Mouse (Mus musculus) heart, adult 2 months (tissue): ENCODE measurements around the gene Lactb. TPM values are rescaled to one million over a fixed set of nuclear protein-coding genes. Genes with fewer than 3 reads are reported as not detected.
A peak's percentile ranks its signal among the peaks of the same experiment; 100 is the strongest.
"Not testable (repeated sequence)": the region's sequence is repeated elsewhere in the genome, so short reads cannot be mapped to it uniquely, and the experiment has no call there.

ENCODE experiments used
- DNase-seq, 2 experiments: peaks; one replicate each; pipeline ENCODE4 v3.0.0; 2021
- H3K27ac ChIP-seq: fragments of 200-600 bp; 2 replicates; pipeline ENCODE4 v1.8.1; 2022
- H3K27me3 ChIP-seq: fragments of 200-500 bp; 2 replicates; pipeline ENCODE4 v1.6.1; 2012; ENCODE audit warnings: mild to moderate bottlenecking, low read length, inconsistent platforms, mixed read lengths; ENCODE audit not compliant: control insufficient read depth, insufficient read depth
- H3K36me3 ChIP-seq: fragments of 200-500 bp; 2 replicates; pipeline ENCODE4 v1.6.1; 2012; ENCODE audit warnings: low read length, inconsistent platforms; ENCODE audit not compliant: control insufficient read depth, insufficient read depth
- H3K4me1 ChIP-seq: fragments of 200-500 bp; 2 replicates; pipeline ENCODE4 v1.6.1; 2011; ENCODE audit warnings: low read length; ENCODE audit not compliant: control insufficient read depth, insufficient read depth
- H3K4me3 ChIP-seq: fragments of 200-600 bp; 2 replicates; pipeline ENCODE4 v1.8.1; 2022
- H3K79me2 ChIP-seq: fragments of 200-500 bp; replicated peaks from 2 replicates; pipeline ENCODE4 v1.6.1; 2012; ENCODE audit warnings: mild to moderate bottlenecking, inconsistent platforms, low read length, moderate library complexity, mixed read lengths; ENCODE audit not compliant: control insufficient read depth, insufficient read depth
- H3K9ac ChIP-seq: fragments of 200-500 bp; 2 replicates; pipeline ENCODE4 v1.6.1; 2012; ENCODE audit warnings: low read depth, mild to moderate bottlenecking, control low read depth, inconsistent platforms, low read length, mixed read lengths
- CTCF ChIP-seq: fragments of 200-600 bp; IDR thresholded peaks from 2 replicates; pipeline ENCODE4 v1.8.1; 2022; ENCODE audit warnings: antibody characterized with exemption, mild to moderate bottlenecking, moderate library complexity
- EP300 ChIP-seq: fragments of 200-500 bp; IDR thresholded peaks from 2 replicates; pipeline ENCODE4 v1.6.1; 2011; ENCODE audit warnings: low read depth, low read length, control low read depth; ENCODE audit not compliant: insufficient read depth
- POLR2A ChIP-seq: fragments of 200-500 bp; IDR thresholded peaks from 2 replicates; pipeline ENCODE4 v1.6.1; 2011; ENCODE audit warnings: mild to moderate bottlenecking, low read depth, low read length, control low read depth; ENCODE audit not compliant: insufficient read depth
- WGBS: fragments of 180-500 bp; shearing (Covaris S2); methylation state at CpG from one replicate; pipeline ENCODE4 v1.1.7; 2018; 5-methylcytosine and 5-hydroxymethylcytosine counted together
- intact Hi-C: fragments of 180-260 bp; cut with DNase I; formaldehyde crosslinking; loops from one replicate; pipeline ENCODE4 v1.15.1; 2025
- polyA plus RNA-seq: library from polyadenylated mRNA; depleted of rRNA; stranded (reverse); fragments of >200 nt; gene quantifications from 2 replicates; pipeline ENCODE4 v1.2.3, GENCODE M21; 2012
- total RNA-seq, 2 experiments: library from RNA; stranded (reverse); gene quantifications; 2 replicates each; pipeline ENCODE4 v1.2.3; 2021

Lactb gene
- total and polyA plus RNA-seq, 3 experiments: 6.8 to 20.6 (median 20.4) TPM

- H3K4me3 ChIP-seq: no peak overlapping the region
- WGBS: 67% methylated on average over 1 of the region's 1 CpGs
- H3K36me3 ChIP-seq: peaks cover 24% of the 10 kb centered on the region
- peaks cover 3% of the 10 kb centered on the region; the same call in 1 of the 2 replicates for H3K79me2 ChIP-seq
- H3K27ac ChIP-seq: no peak overlapping the region; the same call in 1 of the 2 replicates
- no peak for DNase-seq
- H3K4me1 ChIP-seq: peaks cover 19% of the 10 kb centered on the region
- no peak overlapping the region for H3K9ac ChIP-seq
- 0 out of 2 replicates have a peak, but pooled peaks cover 1% of the 10 kb centered on the region for H3K27me3 ChIP-seq
- intact Hi-C loops: loop anchor here (2.0 to 5.0 kb wide), 3 partner anchors 27 to 83 kb away; partner anchors contain the start of gene Aph1c
- TF ChIP-seq EP300: no peak
- TF ChIP-seq POLR2A: no peak
- TF ChIP-seq CTCF: no peak
Observed at GRCm38 (mm10) chr9:66917892-66918255, 57.4 kb downstream of the Lactb start.

DNA sequence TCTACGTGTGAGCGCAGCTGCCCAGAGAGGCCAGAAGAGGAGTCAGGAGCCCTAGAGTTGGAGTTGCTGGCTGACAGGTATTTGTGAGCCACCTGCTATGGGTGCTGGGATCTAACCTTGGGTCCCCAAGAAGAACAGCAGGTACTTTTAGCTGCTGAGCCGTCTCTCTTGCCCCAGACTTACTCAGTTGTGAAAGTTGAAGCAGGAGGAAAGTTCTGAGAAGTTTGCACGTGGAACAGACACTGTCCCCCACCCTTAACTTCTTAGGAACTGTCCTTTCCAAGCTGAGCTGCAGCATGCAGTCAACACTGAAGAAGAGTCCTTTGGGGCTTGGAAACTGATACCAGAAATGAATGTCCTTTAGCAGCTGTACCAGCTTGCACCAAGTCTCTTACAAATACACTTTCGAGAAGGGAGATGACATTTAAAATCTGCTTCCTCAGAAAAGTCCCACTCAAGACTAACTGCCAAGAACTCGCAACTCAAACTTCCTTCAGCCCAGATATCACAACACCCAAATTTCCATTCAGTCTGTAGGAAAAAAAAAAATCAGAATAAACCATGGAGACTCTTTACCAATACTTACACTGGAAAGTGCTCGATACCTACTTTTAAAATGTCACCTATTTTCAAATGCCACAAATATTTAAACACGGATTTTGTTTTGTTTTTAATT, 57.9 kb downstream of the Lactb start:
- peaks cover 19% of the 10 kb centered on the region for H3K4me1 ChIP-seq
- no peak overlapping the region for H3K4me3 ChIP-seq
- peaks cover 3% of the 10 kb centered on the region; the same call in 1 of the 2 replicates for H3K79me2 ChIP-seq
- TF ChIP-seq CTCF (no peak), POLR2A (no peak), EP300 (no peak)
- peaks cover 24% of the 10 kb centered on the region for H3K36me3 ChIP-seq
- 0 out of 2 replicates have a peak, but pooled peaks cover 1% of the 10 kb centered on the region for H3K27me3 ChIP-seq
- WGBS: 69% methylated on average over 8 of the region's 8 CpGs
- H3K27ac ChIP-seq: no peak overlapping the region
- no peak for DNase-seq
- H3K9ac ChIP-seq: no peak overlapping the region
- intact Hi-C loops: loop anchor here (5.0 kb wide), 1 partner anchor 40 kb away; no protein-coding TSS in a partner anchor

GRCm38 (mm10) chr9:66915869-66916785, 59.2 kb downstream of the Lactb start:
- peaks cover 3% of the 10 kb centered on the region; the same call in 1 of the 2 replicates for H3K79me2 ChIP-seq
- H3K27me3 ChIP-seq: no peaks in the 10 kb centered on the region
- TF ChIP-seq CTCF (no peak), POLR2A (no peak), EP300 (no peak)
- H3K4me1 ChIP-seq: peaks cover 19% of the 10 kb centered on the region
- no peak overlapping the region for H3K9ac ChIP-seq
- no peak for DNase-seq
- peak overlapping the region; percentile 52 for H3K27ac ChIP-seq
- peaks cover 24% of the 10 kb centered on the region for H3K36me3 ChIP-seq
- H3K4me3 ChIP-seq: no peak overlapping the region
- intact Hi-C loops: loop anchor here (5.0 kb wide), 1 partner anchor 39 kb away; no protein-coding TSS in a partner anchor
- WGBS: 50% methylated on average over 9 of the region's 9 CpGs

GRCm38 (mm10) chr9:66915401-66915800, 59.9 kb downstream of the Lactb start:
- Histone ChIP-seq H3K4me3 (no peak overlapping the region), H3K36me3 (peaks cover 24% of the 10 kb centered on the region), H3K27ac (peak overlapping the region; percentile 52), H3K9ac (no peak overlapping the region; the same call in 1 of the 2 replicates), H3K27me3 (no peaks in the 10 kb centered on the region), H3K4me1 (peaks cover 19% of the 10 kb centered on the region), H3K79me2 (peaks cover 3% of the 10 kb centered on the region; the same call in 1 of the 2 replicates)
- WGBS: 52% methylated on average over 5 of the region's 5 CpGs
- no peak for TF ChIP-seq EP300
- no peak for TF ChIP-seq CTCF
- TF ChIP-seq POLR2A: no peak
- DNase-seq: no peak
- intact Hi-C loops: loop anchor here (5.0 kb wide), 1 partner anchor 38 kb away; no protein-coding TSS in a partner anchor

GRCm38 (mm10) chr9:66914540-66914939, 60.7 kb downstream of the Lactb start:
- TF ChIP-seq CTCF (no peak), POLR2A (no peak), EP300 (no peak)
- Histone ChIP-seq H3K4me1 (peaks cover 18% of the 10 kb centered on the region), H3K9ac (no peak overlapping the region), H3K36me3 (peaks cover 24% of the 10 kb centered on the region), H3K79me2 (peaks cover 5% of the 10 kb centered on the region; the same call in 1 of the 2 replicates), H3K27ac (peak overlapping the region; percentile 52), H3K27me3 (no peaks in the 10 kb centered on the region), H3K4me3 (no peak overlapping the region)
- no peak for DNase-seq
- intact Hi-C loops: no loop called here
- WGBS: 83% methylated on average over 3 of the region's 3 CpGs

- H3K4me3 ChIP-seq, H3K79me2 ChIP-seq, H3K27ac ChIP-seq, intact Hi-C loops, H3K9ac ChIP-seq, DNase-seq, H3K27me3 ChIP-seq: not testable (repeated sequence)
- H3K4me1 ChIP-seq: peaks cover 15% of the 10 kb centered on the region
- 86% methylated on average over 5 of the region's 5 CpGs for WGBS
- H3K36me3 ChIP-seq: peaks cover 24% of the 10 kb centered on the region
Observed at GRCm38 (mm10) chr9:66913254-66913934, 61.9 kb downstream of the Lactb start.
